8 mouse cellular contexts compared by ENCODE assay signal in genomic region chr5:148264819-148265707, GRCm38 (mm10).
DNase-seq lines count a peak whose midpoint lies in the region; ATAC-seq and TF ChIP-seq lines count a peak whose summit lies in the region.

No protein-coding gene starts in this region.

- no peak for TF ChIP-seq CTCF in left cerebral cortex, adult 2 months (IDR thresholded peaks at IDR 0.05)
- TF ChIP-seq CTCF in small intestine, adult 2 months (IDR thresholded peaks at IDR 0.05; ENCODE audit: extremely low read depth, insufficient read length, insufficient replicate concordance, low read depth, low read length), result no peak

- no peaks in the 10 kb centered on the region for H3K9me3 ChIP-seq in embryonic facial prominence, embryonic 14.5 days (ENCODE audit: control insufficient read depth, low read length)

- peak overlapping the region; percentile 61 for H3K4me3 ChIP-seq in embryonic facial prominence, embryonic 14.5 days (ENCODE audit: low read depth, low read length)
- H3K4me3 ChIP-seq in left cerebral cortex, adult 2 months, result peak overlapping the region; percentile 56
- peak overlapping the region; percentile 40 for H3K4me3 ChIP-seq in small intestine, adult 2 months (ENCODE audit: low read depth, low read length)

- intact Hi-C loops in left cerebral cortex, adult 2 months (cut with DNase I), result no loop called here

- peak; percentile 13 for DNase-seq in urinary bladder, postnatal 14 days (ENCODE audit: low spot score)
- no peak for DNase-seq in urinary bladder, postnatal 10 days (ENCODE audit: low spot score)
- DNase-seq in embryonic facial prominence, embryonic 14.5 days (ENCODE audit: low spot score), result peak; percentile 58
- peak; percentile 53 for DNase-seq in heart, postnatal 4 days
- DNase-seq in left cerebral cortex, adult 2 months (ENCODE audit: extremely low spot score in 1 of 2, low spot score in 2 of 2), result peak; percentile 65 to 67
- peak; percentile 20 for DNase-seq in lung, postnatal 36 days
- DNase-seq in spleen, adult 18-20 months, result no peak

- H3K27me3 ChIP-seq in embryonic facial prominence, embryonic 14.5 days (replicated peaks; ENCODE audit: control insufficient read depth, insufficient read depth, low read length), result peaks cover 6% of the 10 kb centered on the region
- H3K27me3 ChIP-seq in small intestine, adult 2 months (ENCODE audit: control insufficient read depth, insufficient read depth, low read length), result peaks cover 10% of the 10 kb centered on the region

- H3K9ac ChIP-seq in embryonic facial prominence, embryonic 14.5 days (ENCODE audit: low read depth, low read length), result peak overlapping the region; percentile 63

- peak; percentile 75 for ATAC-seq in embryonic facial prominence, embryonic 14.5 days (ENCODE audit: low read depth)

- H3K36me3 ChIP-seq in embryonic facial prominence, embryonic 14.5 days (ENCODE audit: control insufficient read depth, insufficient read depth, low read length), result no peaks in the 10 kb centered on the region
- no peaks in the 10 kb centered on the region for H3K36me3 ChIP-seq in small intestine, adult 2 months (ENCODE audit: control insufficient read depth, insufficient read depth, low read length)

- H3K4me1 ChIP-seq in embryonic facial prominence, embryonic 14.5 days (ENCODE audit: control insufficient read depth, insufficient read depth, low read length), result no peaks in the 10 kb centered on the region
- H3K4me1 ChIP-seq in small intestine, adult 2 months (ENCODE audit: control insufficient read depth, insufficient read depth, insufficient read length, low read length), result no peaks in the 10 kb centered on the region

- no peak for TF ChIP-seq POLR2A in small intestine, adult 2 months (IDR thresholded peaks at IDR 0.05; ENCODE audit: low read depth, low read length)

- peak overlapping the region; percentile 87 for H3K4me2 ChIP-seq in embryonic facial prominence, embryonic 14.5 days (ENCODE audit: low read depth, low read length)

- no peak overlapping the region; the same call in 1 of the 2 replicates for H3K27ac ChIP-seq in embryonic facial prominence, embryonic 14.5 days (replicated peaks; ENCODE audit: low read depth, low read length)
- H3K27ac ChIP-seq in left cerebral cortex, adult 2 months, result peak overlapping the region; percentile 96
- no peak overlapping the region for H3K27ac ChIP-seq in small intestine, adult 2 months (ENCODE audit: insufficient read depth, low read depth, low read length)

- WGBS in embryonic facial prominence, embryonic 14.5 days, result 1% methylated on average over 20 of the region's 32 CpGs
- 2% methylated on average over 32 of the region's 32 CpGs for WGBS in small intestine, adult 2 months

Comparison
In these comparisons a context has a peak if more than half of its experiments do, and no peak if none do; other contexts are left out.
1. DNase-seq: peak in urinary bladder, postnatal 14 days (single experiment), embryonic facial prominence, embryonic 14.5 days (single experiment), heart, postnatal 4 days (single experiment), left cerebral cortex, adult 2 months (2 of 2) and lung, postnatal 36 days (single experiment); none in urinary bladder, postnatal 10 days (single experiment) and spleen, adult 18-20 months (0 of 2).
2. Peak in every context shown above with its lines, with median percentiles within 50 percentile points of each other: H3K4me3 ChIP-seq.